Comparison of ENCODE assay signal across 8 mouse cellular contexts in genomic region chr17:15715013-15715902, GRCm38 (mm10). TPM values are rescaled to one million over a fixed set of nuclear protein-coding genes. Genes with fewer than 3 reads are reported as not detected.
DNase-seq lines count a peak whose midpoint lies in the region; ATAC-seq lines count a peak whose summit lies in the region.

No protein-coding gene starts in this region.

- H3K4me1 ChIP-seq in liver, embryonic 16.5 days (ENCODE audit: control insufficient read depth, low read depth, low read length), result no peaks in the 10 kb centered on the region; the same call in none of the 2 replicates
- peaks cover 20% of the 10 kb centered on the region for H3K4me1 ChIP-seq in neural tube, embryonic 13.5 days (replicated peaks)

- H3K27ac ChIP-seq in liver, embryonic 16.5 days (ENCODE audit: low read length), result no peak overlapping the region
- H3K27ac ChIP-seq in neural tube, embryonic 13.5 days (replicated peaks), result no peak overlapping the region

- H3K9ac ChIP-seq in liver, embryonic 16.5 days (ENCODE audit: low read depth, low read length), result no peak overlapping the region
- H3K9ac ChIP-seq in neural tube, embryonic 13.5 days, result no peak overlapping the region

- H3K4me3 ChIP-seq in liver, embryonic 16.5 days (ENCODE audit: low read depth, low read length), result no peak overlapping the region
- no peak overlapping the region for H3K4me3 ChIP-seq in neural tube, embryonic 13.5 days

- peak; percentile 74 for ATAC-seq in frontal cortex, adult (ENCODE audit: low TSS enrichment)
- ATAC-seq in liver, embryonic 16.5 days (ENCODE audit: low read depth), result peak; percentile 79
- peak; percentile 59 for ATAC-seq in neural tube, embryonic 13.5 days (ENCODE audit: low read depth)

- H3K36me3 ChIP-seq in liver, embryonic 16.5 days (ENCODE audit: control insufficient read depth, insufficient read depth), result peaks cover 4% of the 10 kb centered on the region
- H3K36me3 ChIP-seq in neural tube, embryonic 13.5 days, result peaks cover 24% of the 10 kb centered on the region; the same call in 1 of the 2 replicates

- 53% methylated on average over 3 of the region's 3 CpGs for WGBS in liver, embryonic 16.5 days (ENCODE audit: insufficient replicate concordance)
- WGBS in neural tube, embryonic 13.5 days, result 74% methylated on average over 3 of the region's 3 CpGs

- no peak for DNase-seq in frontal cortex, postnatal 36 days (ENCODE audit: low spot score in 2 of 2)
- DNase-seq in CD4-positive helper T cell, adult 2 months (ENCODE audit: low read depth, low spot score), result peak; percentile 66
- DNase-seq in adrenal gland, postnatal 36 days, result peak; percentile 45 to 55
- peak; percentile 45 for DNase-seq in heart, postnatal 4 days
- DNase-seq in frontal cortex, postnatal 25 days (ENCODE audit: low spot score in 2 of 2), result no peak

- no peaks in the 10 kb centered on the region for H3K27me3 ChIP-seq in liver, embryonic 16.5 days (ENCODE audit: control insufficient read depth, insufficient read depth, low read depth, low read length)
- H3K27me3 ChIP-seq in neural tube, embryonic 13.5 days, result no peaks in the 10 kb centered on the region

- H3K9me3 ChIP-seq in liver, embryonic 16.5 days (replicated peaks; ENCODE audit: control insufficient read depth, low read length), result no peaks in the 10 kb centered on the region
- H3K9me3 ChIP-seq in neural tube, embryonic 13.5 days, result no peaks in the 10 kb centered on the region

- H3K4me2 ChIP-seq in liver, embryonic 16.5 days (ENCODE audit: low read depth, low read length), result no peak overlapping the region
- no peak overlapping the region for H3K4me2 ChIP-seq in neural tube, embryonic 13.5 days

RNA-seq across cellular contexts. Expression of gene Chd1, which starts 10.5 kb away (rescaled TPM):
- 10 to 100 TPM; 35.1 to 47.7 TPM for total RNA-seq in adrenal gland, postnatal 36 days (2021)
- 10 to 100 TPM; 28.0 TPM for total RNA-seq in heart, postnatal 4 days (2021)
- polyA plus RNA-seq in liver, embryonic 16.5 days (2015; fragmentation: Nextera tagmentation; extraction: Ambion mirVana), result 9.0 and 10.1 TPM in 2 replicates
- polyA plus RNA-seq in neural tube, embryonic 13.5 days (2015; fragmentation: Nextera tagmentation; extraction: Ambion mirVana), result 20.0 and 27.6 TPM in 2 replicates

Comparison
In these comparisons a context has a peak if more than half of its experiments do, and no peak if none do; other contexts are left out.
1. DNase-seq: peak in CD4-positive helper T cell, adult 2 months (single experiment), adrenal gland, postnatal 36 days (2 of 2) and heart, postnatal 4 days (single experiment); none in frontal cortex, postnatal 36 days (0 of 2) and frontal cortex, postnatal 25 days (0 of 2).
2. Peak in every context shown above with its lines, with median percentiles within 50 percentile points of each other: ATAC-seq.